Mouse (Mus musculus): ENCODE measurements around the gene Cdk16. TPM values are rescaled to one million over a fixed set of nuclear protein-coding genes. Genes with fewer than 3 reads are reported as not detected.

Cdk16 gene
- 56.1 and 57.6 TPM in 2 replicates for polyA plus RNA-seq (2012; ENCODE audit: insufficient read depth, insufficient read length, missing spikeins)

- TF ChIP-seq CTCF (IDR thresholded peaks at IDR 0.05; ENCODE audit: low read depth, low read length) = no peak
- no peak for TF ChIP-seq POLR2A (IDR thresholded peaks at IDR 0.05; ENCODE audit: borderline replicate concordance, low read depth, low read length)
- peak within 1 kb of the TSS; percentile 64 for H3K4me3 ChIP-seq (ENCODE audit: insufficient read depth, low read length)
These were observed at the start of gene Cdk16 for GRCm38 (mm10) chrX:20687519-20688067. Cdk16 (plus strand) TSS chrX:20687954.

GRCm38 (mm10) chrX:20638141-20638540 is 49.6 kb upstream of the Cdk16 start:
- H3K4me3 ChIP-seq (ENCODE audit: insufficient read depth, low read length) = no peak overlapping the region
- H3K27ac ChIP-seq (ENCODE audit: insufficient read depth, low read depth, low read length) = no peak overlapping the region
- no peak for TF ChIP-seq POLR2A (IDR thresholded peaks at IDR 0.05; ENCODE audit: borderline replicate concordance, low read depth, low read length)
- no peak for TF ChIP-seq CTCF (IDR thresholded peaks at IDR 0.05; ENCODE audit: low read depth, low read length)

More at GRCm38 (mm10) chrX:20687519-20688067, at the start of gene Cdk16:
- Histone ChIP-seq H3K27ac (ENCODE audit: insufficient read depth, low read depth, low read length) (peak within 1 kb of the TSS; percentile 84), H3K4me1 (ENCODE audit: control insufficient read depth, insufficient read depth, low read length) (peaks cover 13% of the 10 kb centered on the region)

GRCm38 (mm10) chrX:20644780-20645179 is 43.0 kb upstream of the Cdk16 start:
- Histone ChIP-seq H3K4me1 (ENCODE audit: control insufficient read depth, insufficient read depth, low read length) (no peaks in the 10 kb centered on the region), H3K4me3 (ENCODE audit: insufficient read depth, low read length) (no peak overlapping the region), H3K27ac (ENCODE audit: insufficient read depth, low read depth, low read length) (no peak overlapping the region)
- TF ChIP-seq POLR2A (IDR thresholded peaks at IDR 0.05; ENCODE audit: borderline replicate concordance, low read depth, low read length) (no peak), CTCF (IDR thresholded peaks at IDR 0.05; ENCODE audit: low read depth, low read length) (no peak)

More at GRCm38 (mm10) chrX:20638141-20638540, 49.6 kb upstream of the Cdk16 start:
- H3K4me1 ChIP-seq (ENCODE audit: control insufficient read depth, insufficient read depth, low read length) = no peaks in the 10 kb centered on the region

GRCm38 (mm10) chrX:20657593-20657992 is 30.2 kb upstream of the Cdk16 start:
- H3K4me1 ChIP-seq (ENCODE audit: control insufficient read depth, insufficient read depth, low read length) = no peaks in the 10 kb centered on the region
- peak overlapping the region; percentile 58 for H3K4me3 ChIP-seq (ENCODE audit: insufficient read depth, low read length)
- no peak for TF ChIP-seq POLR2A (IDR thresholded peaks at IDR 0.05; ENCODE audit: borderline replicate concordance, low read depth, low read length)
- TF ChIP-seq CTCF (IDR thresholded peaks at IDR 0.05; ENCODE audit: low read depth, low read length) = no peak
- H3K27ac ChIP-seq (ENCODE audit: insufficient read depth, low read depth, low read length) = no peak overlapping the region

GRCm38 (mm10) chrX:20658026-20658652 is 29.6 kb upstream of the Cdk16 start, which contains the start of gene Uba1:
Uba1 (plus strand) TSS chrX:20658326.
- Histone ChIP-seq H3K27ac (ENCODE audit: insufficient read depth, low read depth, low read length) (peak within 1 kb of the TSS; percentile 65), H3K4me3 (ENCODE audit: insufficient read depth, low read length) (peak within 1 kb of the TSS; percentile 58), H3K4me1 (ENCODE audit: control insufficient read depth, insufficient read depth, low read length) (no peaks in the 10 kb centered on the region)
- no peak for TF ChIP-seq POLR2A (IDR thresholded peaks at IDR 0.05; ENCODE audit: borderline replicate concordance, low read depth, low read length)
- TF ChIP-seq CTCF (IDR thresholded peaks at IDR 0.05; ENCODE audit: low read depth, low read length) = no peak

GRCm38 (mm10) chrX:20658891-20659406 is 28.8 kb upstream of the Cdk16 start:
- Histone ChIP-seq H3K4me1 (ENCODE audit: control insufficient read depth, insufficient read depth, low read length) (no peaks in the 10 kb centered on the region), H3K4me3 (ENCODE audit: insufficient read depth, low read length) (peak overlapping the region; percentile 58), H3K27ac (ENCODE audit: insufficient read depth, low read depth, low read length) (peak overlapping the region; percentile 65)
- TF ChIP-seq POLR2A (IDR thresholded peaks at IDR 0.05; ENCODE audit: borderline replicate concordance, low read depth, low read length) (no peak), CTCF (IDR thresholded peaks at IDR 0.05; ENCODE audit: low read depth, low read length) (no peak)

- Histone ChIP-seq H3K4me3 (ENCODE audit: insufficient read depth, low read length) (no peak overlapping the region), H3K27ac (ENCODE audit: insufficient read depth, low read depth, low read length) (no peak overlapping the region), H3K4me1 (ENCODE audit: control insufficient read depth, insufficient read depth, low read length) (peaks cover 9% of the 10 kb centered on the region)
- no peak for TF ChIP-seq CTCF (IDR thresholded peaks at IDR 0.05; ENCODE audit: low read depth, low read length)
- TF ChIP-seq POLR2A (IDR thresholded peaks at IDR 0.05; ENCODE audit: borderline replicate concordance, low read depth, low read length) = no peak
These were observed 25.4 kb upstream of the Cdk16 start for GRCm38 (mm10) chrX:20662317-20662715.

- Histone ChIP-seq H3K27ac (ENCODE audit: insufficient read depth, low read depth, low read length) (peak overlapping the region; percentile 60), H3K4me1 (ENCODE audit: control insufficient read depth, insufficient read depth, low read length) (peaks cover 9% of the 10 kb centered on the region), H3K4me3 (ENCODE audit: insufficient read depth, low read length) (peak overlapping the region; percentile 88)
- TF ChIP-seq CTCF (IDR thresholded peaks at IDR 0.05; ENCODE audit: low read depth, low read length) (no peak), POLR2A (IDR thresholded peaks at IDR 0.05; ENCODE audit: borderline replicate concordance, low read depth, low read length) (no peak)
These were observed 24.9 kb upstream of the Cdk16 start for GRCm38 (mm10) chrX:20662716-20663443.

GRCm38 (mm10) chrX:20663444-20663790 is 24.3 kb upstream of the Cdk16 start:
- Histone ChIP-seq H3K4me3 (ENCODE audit: insufficient read depth, low read length) (peak overlapping the region; percentile 88), H3K27ac (ENCODE audit: insufficient read depth, low read depth, low read length) (no peak overlapping the region; the same call in 1 of the 2 replicates), H3K4me1 (ENCODE audit: control insufficient read depth, insufficient read depth, low read length) (peaks cover 9% of the 10 kb centered on the region)
- TF ChIP-seq POLR2A (IDR thresholded peaks at IDR 0.05; ENCODE audit: borderline replicate concordance, low read depth, low read length) = no peak
- TF ChIP-seq CTCF (IDR thresholded peaks at IDR 0.05; ENCODE audit: low read depth, low read length) = no peak
